Mouse (Mus musculus) cortical plate, adult 2 months (tissue): ENCODE measurements at regions not wholly inside any gene's neighbourhood (a gene's known extent, or its start where the extent isn't known, plus 50 kb on each side); places are given as distances from the start of the nearest gene placed in this dataset.

Experiments
- CTCF ChIP-seq: fragments of 200-500 bp; IDR thresholded peaks from 2 replicates; pipeline ENCODE4 v1.5.1; 2011; ENCODE audit warnings: mild to moderate bottlenecking, control low read depth, low read length; ENCODE audit not compliant: insufficient read depth; ENCODE audit errors: extremely low read depth
- POLR2A ChIP-seq: fragments of 200-500 bp; IDR thresholded peaks from 2 replicates; pipeline ENCODE4 v1.6.1; 2011; ENCODE audit warnings: mild to moderate bottlenecking, low read length, control low read depth; ENCODE audit not compliant: insufficient read depth; ENCODE audit errors: extremely low read depth

- no peak for TF ChIP-seq CTCF
- no peak for TF ChIP-seq POLR2A
These were observed 280.5 kb upstream of the Robo1 start for GRCm38 (mm10) chr16:72027404-72028215.
